17 mouse cellular contexts compared by ENCODE assay signal in the genomic region with DNA sequence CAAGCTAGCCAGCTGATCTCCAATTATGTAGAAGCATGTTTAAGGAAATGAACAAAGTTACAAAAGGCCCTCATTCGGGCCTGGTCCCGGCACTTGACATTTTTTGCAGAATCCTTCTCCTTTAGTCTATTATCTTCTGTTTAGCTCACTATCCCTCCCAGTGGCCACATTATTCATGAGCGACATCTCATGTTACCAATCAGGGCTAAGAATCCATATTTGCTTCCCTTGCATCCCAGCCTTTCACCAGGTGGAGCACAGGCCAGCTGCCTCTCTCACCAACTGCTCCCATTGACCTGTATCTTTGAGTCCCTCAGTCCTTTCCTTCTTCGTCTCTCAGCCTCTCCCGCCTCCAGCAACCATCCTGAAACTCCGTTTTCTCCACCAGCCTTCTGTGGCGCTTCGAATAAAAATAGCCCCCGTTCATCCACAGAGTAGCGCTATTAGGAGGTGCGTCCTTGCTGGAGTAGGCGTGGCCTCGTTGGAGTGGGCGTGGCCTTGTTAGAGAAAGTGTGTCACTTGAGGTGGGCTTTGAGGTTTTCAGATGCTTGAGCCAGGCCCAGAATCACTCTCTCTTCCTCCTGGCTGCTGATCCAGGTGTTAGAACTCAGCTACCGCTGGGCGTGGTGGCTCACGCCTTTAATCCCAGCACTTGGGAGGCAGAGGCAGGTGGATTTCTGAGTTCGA.
DNase-seq lines count a peak whose midpoint lies in the region; TF ChIP-seq lines count a peak whose summit lies in the region.
"Had no signal": no experiment of that assay in that cellular context is flagged by ENCODE, and none has a peak within 500 bp of the region (broad histone marks: within the 10 kb centered on the region; RNA-seq: fewer than 3 reads in every experiment).

No protein-coding gene starts in this region.

- DNase-seq in layer of hippocampus, adult 2 months (ENCODE audit: low spot score in 2 of 2), result no peak
- no peak for DNase-seq in layer of hippocampus, adult 9-10 months (ENCODE audit: low spot score)
- DNase-seq in ES-CJ7 (ENCODE audit: low read depth, low spot score) (peak; percentile 77), R1 (ENCODE audit: low read depth, low spot score) (peak; percentile 88)
- peak; percentile 41 for DNase-seq in testis, postnatal 14 days (ENCODE audit: low spot score)
- DNase-seq in gastrocnemius, adult 8-10 months (ENCODE audit: low spot score in 2 of 2), result no peak
- DNase-seq in cerebellum, adult 8-10 months, result no peak
- DNase-seq: adrenal gland, postnatal 10 days; cerebellum, adult 11-12 months; embryo, embryonic 11 days; gastrocnemius, postnatal 25 days had no signal

- H3K27ac ChIP-seq in layer of hippocampus, adult 2 months, result no peak overlapping the region
- H3K27ac ChIP-seq: embryonic facial prominence, embryonic 12.5 days; forebrain, embryonic 15.5 days; hindbrain, embryonic 10.5 days; hindbrain, embryonic 14.5 days; intestine, embryonic 15.5 days had no signal

- no peak overlapping the region for H3K4me3 ChIP-seq in layer of hippocampus, adult 2 months
- H3K4me3 ChIP-seq: embryonic facial prominence, embryonic 12.5 days; forebrain, embryonic 15.5 days; heart, embryonic 12.5 days; hindbrain, embryonic 10.5 days; intestine, embryonic 15.5 days had no signal

- peak; percentile 17; the same call in 1 of the 2 replicates for TF ChIP-seq CTCF in layer of hippocampus, adult 2 months (conservative IDR thresholded peaks at IDR 0.05)

Comparison
In these comparisons a context has a peak if more than half of its experiments do, and no peak if none do; other contexts are left out.
1. DNase-seq: peak in ES-CJ7 (single experiment), R1 (single experiment) and testis, postnatal 14 days (single experiment); none in layer of hippocampus, adult 2 months (0 of 2), layer of hippocampus, adult 9-10 months (single experiment), gastrocnemius, adult 8-10 months (0 of 2) and cerebellum, adult 8-10 months (single experiment).